Mouse (Mus musculus) CH12.LX (cell line): ENCODE measurements at regions not wholly inside any gene's neighbourhood (a gene's known extent, or its start where the extent isn't known, plus 50 kb on each side); places are given as distances from the start of the nearest gene placed in this dataset.
A peak's percentile ranks its signal among the peaks of the same experiment; 100 is the strongest.
"Not testable (repeated sequence)": the region's sequence is repeated elsewhere in the genome, so short reads cannot be mapped to it uniquely, and the experiment has no call there.

Source experiments
- DNase-seq: peaks from one replicate; pipeline ENCODE4 v3.0.0-alpha.2; 2013; ENCODE audit errors: extremely low read depth
- H3K27ac ChIP-seq: 2 replicates; pipeline ENCODE4 v1.5.1; 2012; ENCODE audit warnings: low read depth, mild to moderate bottlenecking, control low read depth, moderate library complexity; ENCODE audit not compliant: insufficient read depth
- H3K27me3 ChIP-seq: replicated peaks from 2 replicates; pipeline ENCODE3; 2012; ENCODE audit warnings: inconsistent platforms
- H3K36me3 ChIP-seq, 2 experiments: replicated peaks in 1 of 2; 2 replicates each; pipeline versions ENCODE3 to v1.6.1; 2012; ENCODE audit warnings: inconsistent platforms in 1 of 2, low read length in 1 of 2, mild to moderate bottlenecking in 1 of 2, mixed read lengths in 1 of 2, moderate library complexity in 1 of 2; ENCODE audit not compliant: control insufficient read depth in 1 of 2, insufficient read depth in 1 of 2
- H3K4me1 ChIP-seq, 2 experiments: 2 replicates each; pipeline ENCODE4 v1.6.1; 2012; ENCODE audit warnings: inconsistent platforms in 1 of 2, moderate library complexity in 1 of 2; ENCODE audit not compliant: insufficient read depth in 2 of 2, control insufficient read depth in 1 of 2
- H3K4me2 ChIP-seq: 2 replicates; pipeline ENCODE4 v1.6.1; 2012; ENCODE audit warnings: low read depth, mild to moderate bottlenecking, control low read depth; ENCODE audit not compliant: poor library complexity, insufficient read depth, severe bottlenecking
- H3K4me3 ChIP-seq, 3 experiments: fragments of 150-350 bp in 1 of 3; sonication (generic) in 1 of 3; replicated peaks in 1 of 3; 2 replicates each; pipeline versions ENCODE3 to v1.5.1; 2011 to 2012; ENCODE audit warnings: low read depth in 2 of 3, low read length in 2 of 3, mild to moderate bottlenecking in 2 of 3, moderate library complexity in 2 of 3, control low read depth in 1 of 3, improper control_type of control experiment in 1 of 3, inconsistent platforms in 1 of 3, mixed read lengths in 1 of 3; ENCODE audit not compliant: poor library complexity in 1 of 3
- H3K79me2 ChIP-seq: replicated peaks from 2 replicates; pipeline ENCODE4 v1.6.1; 2012; ENCODE audit warnings: mild to moderate bottlenecking, moderate library complexity; ENCODE audit not compliant: control insufficient read depth, poor library complexity, insufficient read depth, severe bottlenecking; ENCODE audit errors: extremely low read depth
- H3K9ac ChIP-seq: 2 replicates; pipeline ENCODE4 v1.6.1; 2012; ENCODE audit warnings: low read depth, mild to moderate bottlenecking, control low read depth, moderate library complexity; ENCODE audit not compliant: insufficient read depth
- H3K9me3 ChIP-seq: replicated peaks from 2 replicates; pipeline ENCODE3; 2012; ENCODE audit warnings: low read length, inconsistent platforms, mixed read lengths
- ELF1 ChIP-seq: IDR thresholded peaks from 2 replicates; pipeline ENCODE4 v1.6.1; 2014; ENCODE audit warnings: low read depth, mild to moderate bottlenecking, inconsistent platforms, low read length, improper control_type of control experiment
- ETS1 ChIP-seq: conservative IDR thresholded peaks from 2 replicates; pipeline ENCODE4 v1.6.1; 2012; ENCODE audit warnings: low read depth, mild to moderate bottlenecking, inconsistent platforms, low read length, improper control_type of control experiment, moderate library complexity
- IRF4 ChIP-seq: IDR thresholded peaks from 2 replicates; pipeline ENCODE4 v1.6.1; 2014; ENCODE audit warnings: low read depth, mild to moderate bottlenecking, inconsistent platforms, low read length, improper control_type of control experiment
- JUND ChIP-seq: conservative IDR thresholded peaks from 2 replicates; pipeline ENCODE4 v1.6.1; 2011; ENCODE audit warnings: low read depth, low read length, improper control_type of control experiment
- KAT2A ChIP-seq: IDR thresholded peaks from 2 replicates; pipeline ENCODE4 v1.6.1; 2012; ENCODE audit warnings: low read length, improper control_type of control experiment, inconsistent platforms; ENCODE audit not compliant: insufficient replicate concordance
- MEF2A ChIP-seq: IDR thresholded peaks from 2 replicates; pipeline ENCODE4 v1.6.1; 2014; ENCODE audit warnings: low read depth, mild to moderate bottlenecking, inconsistent platforms, low read length, improper control_type of control experiment, borderline replicate concordance
- RCOR1 ChIP-seq: conservative IDR thresholded peaks from 2 replicates; pipeline ENCODE4 v1.6.1; 2012; ENCODE audit warnings: low read depth, mild to moderate bottlenecking, inconsistent platforms, low read length, improper control_type of control experiment
- SIN3A ChIP-seq: IDR thresholded peaks from 2 replicates; pipeline ENCODE4 v1.6.1; 2012; ENCODE audit warnings: low read length, improper control_type of control experiment, inconsistent platforms
- TCF12 ChIP-seq: IDR thresholded peaks from 2 replicates; pipeline ENCODE4 v1.6.1; 2014; ENCODE audit warnings: low read depth, mild to moderate bottlenecking, inconsistent platforms, low read length, improper control_type of control experiment
- USF1 ChIP-seq: IDR thresholded peaks from 2 replicates; pipeline ENCODE4 v1.6.1; 2014; ENCODE audit warnings: low read depth, mild to moderate bottlenecking, inconsistent platforms, low read length, improper control_type of control experiment
- USF2 ChIP-seq: conservative IDR thresholded peaks from 2 replicates; pipeline ENCODE4 v1.6.1; 2011; ENCODE audit warnings: low read depth, low read length, improper control_type of control experiment
- ZKSCAN1 ChIP-seq: IDR thresholded peaks from 2 replicates; pipeline ENCODE4 v1.6.1; 2012; ENCODE audit warnings: low read depth, inconsistent platforms, low read length, improper control_type of control experiment, borderline replicate concordance
- ZNF384 ChIP-seq: IDR thresholded peaks from 2 replicates; pipeline ENCODE4 v1.6.1; 2012; ENCODE audit warnings: low read depth, low read length, improper control_type of control experiment, inconsistent platforms
- dilution Hi-C: fragments of 300-500 bp; cut with MboI; formaldehyde crosslinking; loops from 2 replicates; pipeline ENCODE4 v1.14.3; 2020; ENCODE audit warnings: low sequenced_read_pairs; ENCODE audit not compliant: extremely low pct_unique_long_range_greater_than_20kb, extremely low pct_ligation_motif_present
- in situ Hi-C: fragments of 300-500 bp; cut with MboI; formaldehyde crosslinking; loops from 3 replicates; pipeline ENCODE4 v1.14.3; 2019; ENCODE audit warnings: low sequenced_read_pairs, low pct_ligation_motif_present, low pct_unique_long_range_greater_than_20kb, mixed read lengths

GRCm38 (mm10) chr12:39593781-39594180, 444.0 kb downstream of the Arl4a start:
- H3K79me2 ChIP-seq, DNase-seq: not testable (repeated sequence)

DNA sequence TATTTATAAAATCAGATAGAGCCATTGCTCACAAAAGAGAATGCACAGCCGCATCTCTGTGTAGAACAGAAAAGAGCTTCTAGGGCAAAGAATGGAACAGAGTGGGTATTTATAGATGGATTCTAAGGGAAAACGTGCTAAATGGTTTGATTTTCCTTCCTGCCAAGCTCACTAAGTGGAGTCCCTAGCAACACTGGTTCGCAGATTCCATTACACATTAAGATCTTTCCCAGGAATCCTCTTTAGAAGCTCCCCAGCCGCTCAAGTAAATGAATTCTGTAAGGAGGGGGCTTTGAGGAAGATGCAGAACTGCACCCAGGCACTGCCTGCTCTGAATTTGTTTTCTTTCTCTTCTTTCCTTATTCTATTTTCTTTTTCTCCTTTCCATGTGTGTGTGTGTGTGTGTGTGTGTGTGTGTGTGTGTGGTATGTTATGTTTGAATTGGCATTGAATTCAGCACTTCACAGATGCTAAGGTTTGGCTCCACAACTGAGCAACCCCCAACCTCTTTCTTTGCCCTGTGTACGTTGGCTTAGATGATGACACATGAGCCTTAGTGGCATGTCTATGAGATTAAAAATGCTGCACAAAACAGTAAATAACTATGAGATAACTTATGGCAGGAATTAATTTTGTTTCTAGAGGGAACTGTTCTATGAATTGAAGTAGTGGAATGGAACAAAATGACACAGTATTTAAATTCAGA, 450.5 kb downstream of the Arl4a start:
- H3K4me2 ChIP-seq: no peak overlapping the region
- in situ Hi-C loops (no loop called here), dilution Hi-C loops (no loop called here)
- no peak overlapping the region for H3K9ac ChIP-seq
- no peak overlapping the region for H3K4me3 ChIP-seq
- TF ChIP-seq ELF1 (no peak), USF1 (no peak), ETS1 (no peak), USF2 (no peak), KAT2A (no peak), RCOR1 (no peak), JUND (no peak), TCF12 (no peak), IRF4 (no peak), SIN3A (no peak), MEF2A (no peak), ZKSCAN1 (no peak)
- peaks cover 0 to 11% of the 10 kb centered on the region in 2 experiments; a peak in 2 of 4 replicates for H3K4me1 ChIP-seq
- no peaks in the 10 kb centered on the region for H3K36me3 ChIP-seq
- no peaks in the 10 kb centered on the region for H3K79me2 ChIP-seq
- no peak overlapping the region for H3K27ac ChIP-seq
- H3K9me3 ChIP-seq: no peaks in the 10 kb centered on the region
- no peak for DNase-seq
- no peaks in the 10 kb centered on the region for H3K27me3 ChIP-seq

More at GRCm38 (mm10) chr12:39593781-39594180, 444.0 kb downstream of the Arl4a start:
- H3K4me1 ChIP-seq, H3K9ac ChIP-seq, H3K36me3 ChIP-seq, H3K4me2 ChIP-seq, H3K9me3 ChIP-seq, H3K4me3 ChIP-seq, in situ Hi-C loops, dilution Hi-C loops, H3K27me3 ChIP-seq, H3K27ac ChIP-seq: not testable (repeated sequence)
- TF ChIP-seq ZNF384 (peak; percentile 45; the same call in 1 of the 2 replicates), IRF4 (0 out of 2 replicates have a peak, but pooled peaks have one; percentile 19), ETS1 (peak; percentile 93)
